Mouse (Mus musculus) forebrain, postnatal 0 days (tissue): ENCODE measurements around the gene Zfp3. TPM values are rescaled to one million over a fixed set of nuclear protein-coding genes. Genes with fewer than 3 reads are reported as not detected.

Experiments used
- ATAC-seq: fragments of 200-750 bp; cut with Nextera tagmentation; 2 replicates; pipeline ENCODE4 v1.8.0; 2017; ENCODE audit warnings: mild to moderate bottlenecking, moderate library complexity
- DNase-seq: peaks from one replicate; pipeline ENCODE4 v3.0.0-alpha.2; 2015
- H3K27ac ChIP-seq: fragments of 300-500 bp; sonication (generic); 2 replicates; pipeline ENCODE4 v1.5.1; 2014; ENCODE audit warnings: low read depth, mild to moderate bottlenecking, antibody characterized with exemption, low read length, moderate library complexity, mixed read lengths
- H3K27me3 ChIP-seq: fragments of 300-500 bp; sonication (generic); 2 replicates; pipeline ENCODE4 v1.6.1; 2014; ENCODE audit warnings: mild to moderate bottlenecking, low read length, mixed read lengths; ENCODE audit not compliant: insufficient read depth
- H3K36me3 ChIP-seq: fragments of 300-500 bp; sonication (generic); 2 replicates; pipeline ENCODE4 v1.6.1; 2014; ENCODE audit warnings: mild to moderate bottlenecking, moderate library complexity; ENCODE audit not compliant: insufficient read depth
- H3K4me1 ChIP-seq: fragments of 300-500 bp; sonication (generic); 2 replicates; pipeline ENCODE4 v1.6.1; 2014; ENCODE audit warnings: antibody characterized with exemption; ENCODE audit not compliant: insufficient read depth
- H3K4me2 ChIP-seq: fragments of 300-500 bp; sonication (generic); 2 replicates; pipeline ENCODE4 v1.6.1; 2014; ENCODE audit warnings: low read depth, mild to moderate bottlenecking, moderate library complexity
- H3K4me3 ChIP-seq: fragments of 300-500 bp; sonication (generic); 2 replicates; pipeline ENCODE4 v1.5.1; 2014; ENCODE audit warnings: low read depth, low read length, mixed read lengths
- H3K9ac ChIP-seq: fragments of 300-500 bp; sonication (generic); 2 replicates; pipeline ENCODE4 v1.6.1; 2014; ENCODE audit warnings: mild to moderate bottlenecking
- H3K9me3 ChIP-seq: fragments of 300-500 bp; sonication (generic); 2 replicates; pipeline ENCODE4 v1.6.1; 2016; ENCODE audit warnings: low read length
- CTCF ChIP-seq: sonication (generic); IDR thresholded peaks from 2 replicates; pipeline ENCODE4 v1.5.1; 2016; ENCODE audit warnings: antibody characterized with exemption, control low read depth, low read depth
- WGBS: fragments of 180-500 bp; shearing (Covaris S2); extraction: QIAGEN DNeasy Blood & Tissue Kit; methylation state at CpG from one replicate; pipeline ENCODE4 v1.1.7; 2014; 5-methylcytosine and 5-hydroxymethylcytosine counted together
- polyA plus RNA-seq: library from polyadenylated mRNA; unstranded; fragments of >200 nt; fragmentation: Nextera tagmentation; extraction: Ambion mirVana; gene quantifications from 2 replicates; pipeline ENCODE4 v1.2.1, GENCODE M21; 2015
- total RNA-seq: library from RNA; depleted of rRNA; stranded (reverse); fragments of >200 nt; gene quantifications from 2 replicates; pipeline ENCODE4 v1.2.3, GENCODE M21; 2014

Gene Zfp3
- total and polyA plus RNA-seq, 2 experiments from 2014 or later, result 13.4 to 15.1 TPM

- WGBS, result 76% methylated on average over 7 of the region's 7 CpGs
- Histone ChIP-seq H3K4me3 (no peak overlapping the region), H3K4me2 (no peak overlapping the region), H3K4me1 (no peaks in the 10 kb centered on the region), H3K36me3 (no peaks in the 10 kb centered on the region), H3K9ac (no peak overlapping the region), H3K9me3 (no peaks in the 10 kb centered on the region), H3K27me3 (no peaks in the 10 kb centered on the region), H3K27ac (no peak overlapping the region)
- no peak for ATAC-seq
- TF ChIP-seq CTCF, result no peak
- no peak for DNase-seq
Measured at GRCm38 (mm10) chr11:70790874-70791551, 27.0 kb downstream of the Zfp3 start.

GRCm38 (mm10) chr11:70791676-70792075 is 27.7 kb downstream of the Zfp3 start:
- no peak overlapping the region for H3K27ac ChIP-seq
- no peaks in the 10 kb centered on the region for H3K9me3 ChIP-seq
- ATAC-seq, result no peak
- no peak overlapping the region for H3K4me2 ChIP-seq
- DNase-seq, result no peak
- H3K4me3 ChIP-seq, result no peak overlapping the region
- H3K4me1 ChIP-seq, result no peaks in the 10 kb centered on the region
- no peak for TF ChIP-seq CTCF
- 90% methylated on average over 5 of the region's 5 CpGs for WGBS
- no peaks in the 10 kb centered on the region for H3K36me3 ChIP-seq
- H3K27me3 ChIP-seq, result no peaks in the 10 kb centered on the region
- H3K9ac ChIP-seq, result no peak overlapping the region

GRCm38 (mm10) chr11:70792409-70792808 is 28.4 kb downstream of the Zfp3 start:
- Histone ChIP-seq H3K4me2 (no peak overlapping the region), H3K4me3 (no peak overlapping the region), H3K4me1 (no peaks in the 10 kb centered on the region), H3K27me3 (no peaks in the 10 kb centered on the region), H3K9me3 (no peaks in the 10 kb centered on the region), H3K36me3 (no peaks in the 10 kb centered on the region), H3K9ac (no peak overlapping the region), H3K27ac (no peak overlapping the region)
- TF ChIP-seq CTCF, result no peak
- ATAC-seq, result no peak
- 90% methylated on average over 1 of the region's 1 CpGs for WGBS
- no peak for DNase-seq

DNA sequence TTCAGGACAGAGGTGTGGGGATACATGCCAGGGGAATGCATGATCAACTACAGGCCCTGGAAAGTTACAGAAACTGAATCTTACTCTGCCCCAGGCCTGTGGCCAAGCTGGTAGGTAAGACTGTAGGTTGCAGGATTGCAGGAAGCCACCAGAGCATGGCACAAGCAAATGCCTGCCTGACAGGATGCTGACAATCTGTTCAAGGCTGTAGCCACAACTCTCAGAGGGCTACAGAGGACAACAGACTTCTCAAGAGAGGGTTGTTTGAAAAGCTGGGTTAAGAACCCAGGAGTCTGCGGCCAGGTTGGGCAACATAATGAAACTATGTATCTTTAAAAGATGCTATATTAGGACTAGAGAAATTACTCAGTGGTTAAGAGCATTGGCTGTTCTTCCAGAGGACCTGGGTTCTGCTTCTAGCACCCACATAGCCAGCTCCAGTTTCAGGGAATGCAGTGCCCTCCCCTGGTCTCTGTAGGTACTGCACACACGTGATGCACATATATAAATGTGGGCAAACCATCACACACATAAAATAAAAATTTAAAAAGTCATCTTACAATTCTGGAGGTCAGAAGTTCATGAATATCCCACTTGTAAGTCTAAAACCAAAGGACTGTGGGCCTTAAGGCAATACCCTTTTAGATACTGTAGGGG is 38.3 kb downstream of the Zfp3 start:
- ATAC-seq (no peak), DNase-seq (no peak)
- H3K27ac ChIP-seq, result no peak overlapping the region
- no peak overlapping the region for H3K9ac ChIP-seq
- no peak for TF ChIP-seq CTCF
- no peaks in the 10 kb centered on the region for H3K9me3 ChIP-seq
- no peaks in the 10 kb centered on the region for H3K27me3 ChIP-seq
- no peak overlapping the region for H3K4me2 ChIP-seq
- no peak overlapping the region for H3K4me3 ChIP-seq
- H3K36me3 ChIP-seq, result no peaks in the 10 kb centered on the region
- no peaks in the 10 kb centered on the region for H3K4me1 ChIP-seq
- 90% methylated on average over 2 of the region's 2 CpGs for WGBS

DNA sequence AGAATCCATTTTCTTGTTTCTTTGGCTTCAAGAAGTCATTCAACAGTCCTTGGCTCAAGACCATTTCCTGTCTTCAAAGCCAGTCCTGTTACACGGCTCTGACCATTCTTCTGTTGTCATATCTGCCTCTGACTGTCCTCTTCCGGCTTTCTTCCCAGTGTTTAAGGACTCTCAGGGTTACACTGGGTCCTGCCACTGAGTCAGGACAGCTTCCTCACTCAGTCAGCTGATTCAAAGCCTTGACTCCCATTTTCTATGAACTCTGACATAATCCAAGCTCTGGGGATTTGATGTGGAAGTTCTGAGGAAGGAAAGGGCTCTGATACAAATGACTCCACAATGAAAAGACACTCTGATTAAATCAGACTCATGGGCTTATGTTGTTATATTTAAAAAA is 38.9 kb downstream of the Zfp3 start:
- no peak overlapping the region for H3K4me2 ChIP-seq
- 81% methylated on average over 2 of the region's 2 CpGs for WGBS
- no peak for DNase-seq
- no peaks in the 10 kb centered on the region for H3K9me3 ChIP-seq
- no peak overlapping the region for H3K4me3 ChIP-seq
- H3K27ac ChIP-seq, result no peak overlapping the region
- no peaks in the 10 kb centered on the region for H3K4me1 ChIP-seq
- no peak for ATAC-seq
- no peak for TF ChIP-seq CTCF
- no peaks in the 10 kb centered on the region for H3K36me3 ChIP-seq
- no peak overlapping the region for H3K9ac ChIP-seq
- no peaks in the 10 kb centered on the region for H3K27me3 ChIP-seq

GRCm38 (mm10) chr11:70803711-70804200 is 39.7 kb downstream of the Zfp3 start:
- no peak overlapping the region for H3K4me2 ChIP-seq
- no peak overlapping the region for H3K27ac ChIP-seq
- H3K4me1 ChIP-seq, result no peaks in the 10 kb centered on the region
- H3K9me3 ChIP-seq, result no peaks in the 10 kb centered on the region
- TF ChIP-seq CTCF, result no peak
- DNase-seq (no peak), ATAC-seq (no peak)
- WGBS, result 86% methylated on average over 6 of the region's 6 CpGs
- H3K27me3 ChIP-seq, result no peaks in the 10 kb centered on the region
- H3K4me3 ChIP-seq, result no peak overlapping the region
- H3K36me3 ChIP-seq, result no peaks in the 10 kb centered on the region
- no peak overlapping the region for H3K9ac ChIP-seq

DNA sequence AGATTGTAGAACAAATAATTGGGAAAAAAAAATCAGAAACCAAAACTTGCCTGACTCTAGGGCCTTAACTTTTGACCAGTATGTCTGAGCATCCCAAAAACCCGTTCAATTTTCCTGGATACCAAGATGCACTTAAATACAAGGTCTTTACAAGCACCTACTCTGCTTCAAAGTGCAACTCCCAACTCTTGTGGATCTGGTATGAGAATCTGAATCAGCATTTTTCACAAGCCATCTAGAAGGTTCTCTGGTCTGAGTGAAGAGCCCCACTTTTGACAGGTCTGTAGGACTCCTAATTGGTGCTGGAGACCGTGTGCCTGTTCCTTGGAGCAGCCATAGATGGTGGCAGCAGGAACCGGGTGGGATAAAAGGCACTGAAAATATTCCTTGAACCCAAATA is 40.4 kb downstream of the Zfp3 start:
- Histone ChIP-seq H3K4me1 (no peaks in the 10 kb centered on the region), H3K9me3 (no peaks in the 10 kb centered on the region), H3K36me3 (no peaks in the 10 kb centered on the region), H3K27ac (no peak overlapping the region), H3K4me2 (no peak overlapping the region), H3K4me3 (no peak overlapping the region), H3K9ac (no peak overlapping the region), H3K27me3 (no peaks in the 10 kb centered on the region)
- ATAC-seq (no peak), DNase-seq (no peak)
- WGBS, result 76% methylated on average over 3 of the region's 3 CpGs
- TF ChIP-seq CTCF, result no peak
